Mouse (Mus musculus) bone marrow macrophage, adult 2 months (primary cell): ENCODE data around the gene Fam169a. TPM values are rescaled to one million over a fixed set of nuclear protein-coding genes. Genes with fewer than 3 reads are reported as not detected.
"Not testable (repeated sequence)": the region's sequence is repeated elsewhere in the genome, so short reads cannot be mapped to it uniquely, and the experiment has no call there.

Source experiments
- H3K27ac ChIP-seq: 2 replicates; pipeline ENCODE4 v1.5.1; 2012; ENCODE audit warnings: low read depth, low read length; ENCODE audit not compliant: insufficient read depth
- H3K4me1 ChIP-seq: 2 replicates; pipeline ENCODE4 v1.6.1; 2012; ENCODE audit warnings: low read length; ENCODE audit not compliant: control insufficient read depth, insufficient read depth
- H3K4me3 ChIP-seq: 2 replicates; pipeline ENCODE4 v1.5.1; 2012; ENCODE audit warnings: mild to moderate bottlenecking, low read length, moderate library complexity; ENCODE audit not compliant: insufficient read depth
- CTCF ChIP-seq: IDR thresholded peaks from 2 replicates; pipeline ENCODE4 v1.5.1; 2012; ENCODE audit warnings: low read depth, mild to moderate bottlenecking, low read length, moderate library complexity
- POLR2A ChIP-seq: IDR thresholded peaks from 2 replicates; pipeline ENCODE4 v1.6.1; 2012; ENCODE audit warnings: mild to moderate bottlenecking, low read depth, low read length, borderline replicate concordance
- polyA plus RNA-seq: library from polyadenylated mRNA; stranded (reverse); fragments of >200 nt; gene quantifications from 2 replicates; pipeline ENCODE4 v1.2.4, GENCODE M21; 2012; ENCODE audit not compliant: missing spikeins, insufficient read depth, insufficient read length

The Fam169a gene
- polyA plus RNA-seq, 1 experiment = not detected

DNA sequence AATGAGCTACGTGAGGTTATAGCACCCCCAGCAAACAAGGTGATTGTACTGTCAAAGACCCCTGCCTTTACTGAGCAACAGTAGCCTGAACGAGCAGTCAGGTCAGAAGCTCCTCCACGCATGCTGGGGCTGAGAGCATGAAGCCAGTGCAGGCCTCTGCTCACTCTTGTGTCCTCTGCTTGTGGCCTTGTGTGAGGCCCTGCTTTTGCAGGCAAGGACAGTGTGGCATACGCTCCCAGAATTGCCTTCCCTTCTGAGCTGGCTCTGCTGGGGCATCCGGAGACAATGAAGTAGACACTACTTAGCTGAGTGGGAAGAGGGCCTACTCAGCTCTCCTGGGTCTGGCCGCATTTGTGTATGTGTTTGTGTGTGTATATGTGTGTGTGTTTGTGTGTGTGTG lies 7.3 kb upstream of the Fam169a start:
- no peak overlapping the region for H3K27ac ChIP-seq
- H3K4me1 ChIP-seq = no peaks in the 10 kb centered on the region
- no peak for TF ChIP-seq CTCF
- TF ChIP-seq POLR2A = no peak
- H3K4me3 ChIP-seq = no peak overlapping the region

DNA sequence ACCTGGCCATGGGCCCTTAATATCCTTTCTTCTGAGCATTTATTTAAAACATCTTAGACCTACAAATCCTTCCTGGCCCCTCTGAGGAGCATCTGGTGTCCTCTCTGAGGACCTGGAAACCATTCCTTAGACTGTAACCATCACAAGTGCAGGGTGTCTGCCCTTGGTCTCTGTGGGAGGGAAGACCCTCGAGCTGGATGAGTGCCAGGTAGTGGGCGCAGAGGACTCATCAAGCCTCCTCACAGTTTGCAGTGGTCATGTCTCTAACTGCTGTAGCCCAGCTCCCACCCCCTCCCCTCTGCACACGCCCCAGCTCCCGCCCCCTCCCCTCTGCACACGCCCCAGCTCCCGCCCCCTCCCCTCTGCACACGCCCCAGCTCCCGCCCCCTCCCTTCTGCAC lies 6.8 kb upstream of the Fam169a start:
- no peak overlapping the region for H3K27ac ChIP-seq
- TF ChIP-seq CTCF (no peak), POLR2A (no peak)
- no peaks in the 10 kb centered on the region for H3K4me1 ChIP-seq
- no peak overlapping the region for H3K4me3 ChIP-seq

DNA sequence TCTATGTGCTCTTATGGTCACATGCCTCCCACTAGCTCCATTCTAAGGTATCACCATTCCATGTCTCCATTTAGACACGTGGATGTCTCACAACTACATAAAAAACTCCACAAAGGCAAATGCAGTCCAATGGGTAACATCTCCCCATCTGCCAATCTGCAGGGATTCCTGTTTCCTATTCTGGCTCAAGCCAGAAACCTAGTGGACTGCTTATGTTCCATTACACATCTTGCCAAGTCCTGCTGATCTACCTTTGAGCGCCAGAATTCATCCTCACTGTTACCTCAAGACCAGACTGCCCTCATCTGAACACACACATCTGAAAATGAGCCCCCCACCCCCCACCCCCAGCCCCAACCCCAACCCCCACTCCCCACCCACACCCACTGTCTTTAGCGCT lies 4.9 kb upstream of the Fam169a start:
- Histone ChIP-seq H3K4me3 (no peak overlapping the region), H3K27ac (no peak overlapping the region), H3K4me1 (no peaks in the 10 kb centered on the region)
- TF ChIP-seq POLR2A (no peak), CTCF (no peak)

DNA sequence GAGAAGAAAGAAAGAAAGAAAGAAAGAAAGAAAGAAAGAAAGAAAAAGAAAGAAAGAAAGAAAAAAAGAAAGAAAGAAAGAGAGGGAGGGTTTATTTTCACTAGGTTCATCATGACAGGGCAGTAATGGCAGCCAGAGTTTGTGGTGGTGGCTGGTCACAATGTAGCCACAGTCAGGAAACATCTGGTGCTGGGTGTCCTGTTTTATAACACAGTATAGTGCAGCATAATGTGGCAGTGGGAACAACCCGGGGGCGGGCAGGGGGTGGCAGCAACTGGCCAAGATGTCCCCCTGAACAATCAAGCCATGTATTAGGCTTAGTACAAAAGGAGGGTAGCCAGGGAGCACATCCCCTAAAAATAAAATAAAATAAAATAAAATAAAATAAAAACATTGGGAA lies 3.7 kb upstream of the Fam169a start:
- Histone ChIP-seq H3K4me3 (no peak overlapping the region), H3K4me1 (no peaks in the 10 kb centered on the region), H3K27ac (no peak overlapping the region)
- TF ChIP-seq POLR2A (no peak), CTCF (no peak)

DNA sequence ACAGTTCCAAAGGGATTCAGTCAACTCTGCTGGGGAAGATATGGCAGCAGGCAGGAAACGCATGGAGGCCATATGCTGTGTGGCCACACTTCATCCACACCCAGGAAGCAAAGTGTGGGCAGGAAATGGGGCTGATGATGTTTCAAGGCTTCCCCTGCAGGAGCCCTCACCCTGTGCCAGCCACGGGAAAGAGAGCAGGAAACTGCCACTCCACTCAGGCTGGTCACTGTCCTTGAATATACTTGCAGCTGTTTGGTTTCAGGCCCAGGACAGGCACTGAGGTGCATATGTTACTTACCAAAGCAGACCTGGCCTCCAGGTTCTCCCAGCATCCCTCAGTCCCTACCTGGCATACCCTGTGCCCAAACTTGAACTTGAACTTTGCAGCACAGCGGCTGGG lies 2.7 kb upstream of the Fam169a start:
- no peak overlapping the region for H3K4me3 ChIP-seq
- no peak for TF ChIP-seq POLR2A
- no peak for TF ChIP-seq CTCF
- no peaks in the 10 kb centered on the region for H3K4me1 ChIP-seq
- H3K27ac ChIP-seq = no peak overlapping the region

DNA sequence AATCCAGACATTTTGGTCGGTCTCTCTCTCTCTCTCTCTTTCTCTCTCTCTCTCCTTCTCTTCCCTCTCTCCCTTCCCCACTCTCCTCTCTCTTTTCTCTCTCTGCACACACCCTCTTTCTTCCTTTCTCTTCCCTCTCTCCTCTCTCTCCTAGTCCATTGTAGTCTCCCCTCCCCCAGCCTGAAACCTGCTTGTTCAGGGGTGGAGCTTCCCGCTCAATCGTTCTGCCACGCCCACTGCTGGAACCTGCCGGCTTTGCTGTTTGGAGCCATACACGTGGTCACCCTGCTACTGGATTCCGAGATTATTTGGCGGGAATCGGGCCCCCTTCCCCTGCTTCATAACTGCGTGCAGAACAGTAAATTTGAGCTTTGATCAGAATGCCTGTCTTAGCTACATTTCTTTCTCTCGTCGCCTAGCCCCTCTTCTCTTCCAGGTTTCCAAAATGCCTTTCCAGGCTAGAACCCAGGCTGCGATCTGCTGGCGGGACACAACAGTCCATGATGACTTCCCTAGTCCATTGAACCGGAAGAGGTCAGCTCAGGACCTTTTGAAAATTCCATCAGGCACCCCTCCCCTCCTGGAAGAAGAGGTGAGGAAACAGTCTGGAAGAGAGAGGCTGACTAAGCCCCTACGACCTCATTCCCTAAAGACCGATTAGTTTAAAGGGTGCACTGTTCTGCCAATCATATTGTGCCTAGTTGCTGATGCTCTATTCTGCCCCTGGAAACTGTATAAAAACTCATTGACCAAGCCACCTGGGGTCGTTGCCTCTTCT lies 2.1 kb upstream of the Fam169a start:
- not testable (repeated sequence) for H3K27ac ChIP-seq, H3K4me1 ChIP-seq, H3K4me3 ChIP-seq

DNA sequence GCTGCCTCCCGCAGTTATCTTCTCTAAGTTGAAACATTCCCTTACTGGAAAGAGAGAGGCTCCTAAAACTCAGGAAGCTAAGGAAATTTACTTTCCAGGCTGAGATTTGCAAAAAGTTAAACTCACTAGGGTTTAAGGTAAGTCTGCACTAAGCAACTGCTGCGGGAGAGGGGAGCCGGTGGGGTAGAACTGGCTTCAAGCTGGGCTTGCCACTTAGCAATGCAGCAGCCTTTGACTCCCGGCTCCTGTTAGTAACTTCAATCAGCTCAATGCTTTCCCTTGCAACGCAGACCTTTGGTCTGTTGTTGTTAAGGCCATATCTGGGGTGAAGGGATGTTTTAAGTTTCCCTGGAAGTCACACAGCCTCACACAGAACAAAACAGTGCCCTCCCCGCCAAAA lies 605 bp downstream of the Fam169a start:
- H3K27ac ChIP-seq = no peak overlapping the region
- no peaks in the 10 kb centered on the region for H3K4me1 ChIP-seq
- TF ChIP-seq CTCF = no peak
- TF ChIP-seq POLR2A = no peak
- no peak overlapping the region for H3K4me3 ChIP-seq

DNA sequence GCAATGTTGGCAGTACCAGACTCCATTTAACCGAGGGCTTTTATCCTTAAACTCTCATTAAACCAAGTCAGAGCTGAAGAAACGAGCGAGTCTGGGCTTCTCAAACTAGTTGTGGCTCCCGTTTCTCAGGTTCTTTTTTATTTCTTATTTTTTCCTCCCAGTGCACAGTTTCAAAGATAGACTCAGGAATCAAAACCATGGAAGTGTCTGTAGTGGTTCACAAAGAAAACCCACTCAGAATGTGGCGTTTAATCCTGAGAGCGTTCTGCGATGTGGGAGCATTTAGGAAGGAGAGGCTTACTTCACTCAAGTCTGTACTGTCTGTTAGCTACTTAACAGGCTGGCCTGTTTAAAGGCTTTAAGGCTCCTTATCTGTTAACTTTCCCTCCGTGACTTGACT lies 1.1 kb downstream of the Fam169a start:
- Histone ChIP-seq H3K27ac (no peak overlapping the region), H3K4me3 (no peak overlapping the region), H3K4me1 (no peaks in the 10 kb centered on the region)
- TF ChIP-seq CTCF (no peak), POLR2A (no peak)

DNA sequence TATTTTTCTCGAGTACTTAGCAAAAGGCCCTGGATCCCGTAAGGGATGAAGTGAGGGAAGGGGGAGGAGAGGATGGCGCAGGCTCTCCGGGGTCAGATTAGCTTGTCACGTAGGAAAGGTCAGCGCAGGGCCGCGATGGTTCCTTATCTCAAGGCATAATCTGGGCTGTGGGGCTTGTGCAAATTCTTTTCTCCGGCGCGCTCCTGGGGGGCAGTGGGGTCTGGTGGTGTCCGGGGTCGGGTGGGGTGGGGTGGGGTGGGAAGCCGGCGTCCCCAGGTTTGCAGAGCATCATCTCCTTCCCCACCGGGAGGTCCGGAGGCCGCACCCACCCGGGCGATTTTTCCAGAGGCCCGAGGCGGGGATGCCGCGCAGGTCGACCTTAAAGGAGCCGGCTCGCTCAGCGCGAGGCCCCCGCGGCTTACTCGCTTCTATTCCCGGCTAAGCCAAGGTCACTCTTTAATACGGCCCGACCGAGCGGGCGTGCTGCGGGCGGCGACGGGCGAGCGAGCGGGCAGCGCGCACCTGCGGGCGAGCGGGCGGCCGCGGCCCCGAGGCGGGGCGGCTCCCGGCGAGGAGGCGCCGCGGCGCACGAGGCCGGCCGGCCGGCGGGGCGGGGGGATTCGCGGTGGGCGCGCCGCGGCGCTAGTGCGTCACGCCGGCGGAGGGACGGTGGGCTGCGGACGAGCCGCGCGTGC lies 4.0 kb downstream of the Fam169a start:
- H3K4me1 ChIP-seq = no peaks in the 10 kb centered on the region
- peak overlapping the region; percentile 57 for H3K4me3 ChIP-seq
- TF ChIP-seq CTCF = no peak
- no peak for TF ChIP-seq POLR2A
- H3K27ac ChIP-seq = no peak overlapping the region

DNA sequence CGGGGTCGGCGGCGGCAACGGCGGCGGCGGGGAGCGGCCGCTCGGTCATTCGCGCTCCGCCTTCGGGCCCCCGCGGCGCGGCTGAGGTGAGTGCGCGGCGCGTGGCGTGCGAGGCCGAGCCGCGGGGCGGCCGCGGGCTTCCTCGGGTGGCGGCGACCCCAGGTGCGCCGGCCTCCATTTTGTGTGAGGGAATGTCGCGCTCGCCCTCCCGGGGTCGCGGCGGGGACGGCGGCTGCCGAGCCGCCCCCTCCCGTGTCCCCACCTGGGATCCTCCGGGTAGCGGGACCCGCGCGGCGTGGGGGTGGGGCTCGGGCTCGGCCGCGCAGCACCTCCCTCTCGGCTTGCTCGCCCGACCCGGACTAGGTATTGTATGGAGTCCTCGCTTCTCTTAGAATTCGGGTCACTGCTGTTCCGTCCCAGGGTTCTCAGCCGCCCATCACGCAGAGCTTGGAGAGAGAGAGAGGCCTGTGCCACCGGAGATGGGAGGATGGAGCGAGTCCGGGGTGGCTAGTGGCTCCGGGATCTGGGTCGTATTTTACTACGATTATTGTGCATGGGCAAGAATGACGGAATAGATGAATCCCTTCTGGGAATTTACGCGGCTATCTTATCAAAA lies 4.6 kb downstream of the Fam169a start:
- H3K4me3 ChIP-seq = peak overlapping the region; percentile 57
- H3K4me1 ChIP-seq = no peaks in the 10 kb centered on the region
- TF ChIP-seq CTCF (no peak), POLR2A (no peak)

More for the DNA sequence above, 4.6 kb downstream of the Fam169a start:
- H3K27ac ChIP-seq = no peak overlapping the region
